Mouse (Mus musculus): ENCODE data around the gene Nek5.

DNA sequence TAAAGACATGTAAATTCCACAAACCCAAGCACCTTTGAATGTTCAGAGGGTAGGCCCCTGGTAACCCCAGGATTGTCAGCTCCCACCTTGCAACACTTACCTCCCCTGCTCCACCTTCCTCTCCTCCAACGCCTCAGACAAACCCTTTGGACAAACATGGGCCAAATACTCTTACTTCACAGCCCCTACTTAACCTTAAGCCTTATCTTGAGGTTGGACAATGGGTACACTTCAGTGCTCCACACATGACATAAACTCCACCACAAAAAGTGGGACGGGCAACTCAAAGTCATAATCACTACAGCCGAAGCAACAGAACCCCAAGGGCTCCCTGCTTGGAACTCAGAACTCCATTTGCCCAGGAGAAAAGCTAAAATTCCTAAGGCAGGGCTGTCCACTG, 93.9 kb downstream of the Nek5 start:
- TF ChIP-seq POLR2A (IDR thresholded peaks at IDR 0.05; ENCODE audit: extremely low read depth, insufficient read depth, low read length): no peak
- no peak for TF ChIP-seq CTCF (IDR thresholded peaks at IDR 0.05; ENCODE audit: low read depth, low read length)
